Mouse (Mus musculus) liver, adult 2 months (tissue): Measurements from ENCODE around the gene Fnbp1. TPM values are rescaled to one million over a fixed set of nuclear protein-coding genes. Genes with fewer than 3 reads are reported as not detected.

Experiments
- DNase-seq: peaks from one replicate; pipeline ENCODE4 v3.0.0-alpha.2; 2011; ENCODE audit warnings: low read depth, low spot score; ENCODE audit errors: extremely low read depth
- H3K27ac ChIP-seq: fragments of 200-500 bp; replicated peaks from 2 replicates; pipeline ENCODE4 v1.5.1; 2012; ENCODE audit warnings: low read depth, mild to moderate bottlenecking, control low read depth, inconsistent platforms, low read length; ENCODE audit not compliant: insufficient read depth
- H3K27me3 ChIP-seq: fragments of 200-500 bp; 2 replicates; pipeline ENCODE4 v1.6.1; 2012; ENCODE audit warnings: mild to moderate bottlenecking, moderate library complexity, low read length, inconsistent platforms; ENCODE audit not compliant: control insufficient read depth, insufficient read depth
- H3K36me3 ChIP-seq: fragments of 200-500 bp; 2 replicates; pipeline ENCODE4 v1.6.1; 2012; ENCODE audit warnings: low read length, inconsistent platforms; ENCODE audit not compliant: control insufficient read depth, insufficient read depth
- H3K4me1 ChIP-seq: fragments of 200-500 bp; 2 replicates; pipeline ENCODE4 v1.6.1; 2011; ENCODE audit warnings: low read length; ENCODE audit not compliant: control insufficient read depth, insufficient read depth
- H3K4me3 ChIP-seq: fragments of 200-500 bp; 2 replicates; pipeline ENCODE4 v1.5.1; 2011; ENCODE audit warnings: low read depth, mild to moderate bottlenecking, control low read depth, low read length, moderate library complexity; ENCODE audit not compliant: insufficient read depth
- H3K79me2 ChIP-seq: fragments of 200-500 bp; 2 replicates; pipeline ENCODE4 v1.6.1; 2012; ENCODE audit warnings: inconsistent platforms, mild to moderate bottlenecking, low read length, moderate library complexity; ENCODE audit not compliant: control insufficient read depth, insufficient read depth
- H3K9ac ChIP-seq: fragments of 200-500 bp; 2 replicates; pipeline ENCODE4 v1.6.1; 2012; ENCODE audit warnings: low read depth, mild to moderate bottlenecking, control low read depth, inconsistent platforms, low read length
- CTCF ChIP-seq: fragments of 200-500 bp; IDR thresholded peaks from 2 replicates; pipeline ENCODE4 v1.5.1; 2011; ENCODE audit warnings: low read depth, low read length, control low read depth
- POLR2A ChIP-seq: fragments of 200-500 bp; IDR thresholded peaks from 2 replicates; pipeline ENCODE4 v1.6.1; 2011; ENCODE audit warnings: low read length, control low read depth; ENCODE audit not compliant: insufficient read depth; ENCODE audit errors: extremely low read depth
- WGBS: fragments of 180-500 bp; shearing (Covaris S2); methylation state at CpG from one replicate; pipeline ENCODE4 v1.1.7; 2018; 5-methylcytosine and 5-hydroxymethylcytosine counted together
- polyA plus RNA-seq: library from polyadenylated mRNA; depleted of rRNA; stranded (reverse); fragments of >200 nt; gene quantifications from 2 replicates; pipeline ENCODE4 v1.2.3, GENCODE M21; 2012
- total RNA-seq: library from RNA; depleted of rRNA; stranded (reverse); fragments of >200 nt; gene quantifications from 2 replicates; pipeline ENCODE4 v1.2.3, GENCODE M21; 2014

The Fnbp1 gene
- total and polyA plus RNA-seq, 2 experiments, result 5.2 to 8.6 TPM

- no peaks in the 10 kb centered on the region for H3K36me3 ChIP-seq
- WGBS, result 90% methylated on average over 2 of the region's 2 CpGs
- H3K27me3 ChIP-seq, result no peaks in the 10 kb centered on the region
- no peaks in the 10 kb centered on the region for H3K79me2 ChIP-seq
- H3K27ac ChIP-seq, result no peak overlapping the region
- TF ChIP-seq POLR2A (no peak), CTCF (no peak)
- no peak overlapping the region for H3K9ac ChIP-seq
- DNase-seq, result no peak
- no peak overlapping the region for H3K4me3 ChIP-seq
- H3K4me1 ChIP-seq, result no peaks in the 10 kb centered on the region
Measured at GRCm38 (mm10) chr2:31005453-31005852, 136.4 kb downstream of the Fnbp1 start.

DNA sequence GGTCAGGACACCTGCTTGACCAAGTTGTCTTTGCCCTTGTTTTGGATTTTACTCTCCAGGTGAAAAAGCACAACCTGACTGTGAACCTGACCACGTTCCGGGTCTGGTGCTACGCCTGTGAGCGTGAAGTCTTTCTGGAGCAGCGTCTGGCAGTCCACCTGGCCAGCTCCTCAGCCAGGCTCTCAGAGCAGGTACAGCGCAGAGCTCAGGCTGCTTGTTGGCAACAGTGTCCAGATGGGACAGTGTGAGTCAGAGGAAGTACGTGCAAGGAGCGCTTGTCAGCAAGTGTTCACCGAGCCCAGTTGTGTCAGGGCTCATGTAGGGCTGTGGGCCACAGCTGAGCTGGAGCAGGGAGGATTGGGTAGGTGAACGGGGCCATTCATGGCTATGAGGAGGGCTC lies 139.0 kb downstream of the Fnbp1 start:
- Histone ChIP-seq H3K27ac (no peak overlapping the region), H3K4me1 (no peaks in the 10 kb centered on the region), H3K79me2 (no peaks in the 10 kb centered on the region), H3K36me3 (no peaks in the 10 kb centered on the region), H3K4me3 (no peak overlapping the region), H3K27me3 (no peaks in the 10 kb centered on the region), H3K9ac (no peak overlapping the region)
- 98% methylated on average over 10 of the region's 10 CpGs for WGBS
- no peak for TF ChIP-seq POLR2A
- TF ChIP-seq CTCF, result no peak
- no peak for DNase-seq

DNA sequence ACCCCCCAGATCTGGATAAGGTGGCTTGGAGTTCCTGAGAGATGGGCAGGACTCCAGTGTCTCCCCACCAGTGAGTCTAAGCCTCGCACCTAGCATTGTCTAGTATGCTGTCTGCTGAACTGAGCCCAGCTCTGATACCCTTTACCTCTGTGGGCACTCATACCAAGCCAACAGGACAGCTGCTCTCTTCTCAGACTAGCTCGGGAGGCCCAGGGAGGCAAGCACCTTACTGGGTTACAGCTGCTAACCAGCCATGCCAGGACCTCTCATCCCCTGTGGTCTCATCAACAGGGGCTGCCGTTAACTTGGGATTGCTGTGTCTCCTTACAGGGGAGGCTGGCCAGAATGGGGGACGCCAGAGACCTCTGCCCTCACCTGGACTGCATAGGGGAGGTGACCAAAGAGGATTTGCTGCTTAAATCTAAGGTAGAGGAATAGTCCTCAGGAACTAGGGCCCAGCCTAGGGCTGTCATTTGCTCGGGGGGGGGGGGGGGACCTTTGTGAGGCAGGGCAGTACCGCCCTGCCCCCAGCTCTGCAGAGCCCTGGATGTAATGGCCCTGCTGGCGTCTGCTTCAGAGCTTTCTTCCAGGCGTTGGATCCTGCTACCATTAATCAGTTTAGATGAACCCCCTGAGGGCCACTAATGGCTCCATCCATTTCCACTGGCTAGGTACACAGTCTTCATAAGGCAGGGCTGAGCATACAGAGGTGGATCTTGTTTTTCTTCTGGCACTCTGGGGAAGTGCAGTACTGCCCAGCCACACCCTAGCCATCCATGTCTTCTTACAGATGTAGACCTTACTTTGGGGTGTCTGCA lies 143.2 kb downstream of the Fnbp1 start:
- TF ChIP-seq POLR2A, result no peak
- no peak overlapping the region for H3K4me3 ChIP-seq
- H3K4me1 ChIP-seq, result no peaks in the 10 kb centered on the region
- no peaks in the 10 kb centered on the region for H3K79me2 ChIP-seq
- no peaks in the 10 kb centered on the region for H3K27me3 ChIP-seq
- no peak for DNase-seq
- 85% methylated on average over 8 of the region's 8 CpGs for WGBS
- H3K9ac ChIP-seq, result no peak overlapping the region
- H3K27ac ChIP-seq, result no peak overlapping the region
- H3K36me3 ChIP-seq, result no peaks in the 10 kb centered on the region

- Histone ChIP-seq H3K27ac (no peak overlapping the region), H3K4me3 (no peak overlapping the region)
Measured at GRCm38 (mm10) chr2:30995432-30995996, 146.3 kb downstream of the Fnbp1 start.

GRCm38 (mm10) chr2:30994853-30995252 lies 147.0 kb downstream of the Fnbp1 start:
- TF ChIP-seq CTCF (no peak), POLR2A (no peak)
- Histone ChIP-seq H3K27me3 (no peaks in the 10 kb centered on the region), H3K9ac (no peak overlapping the region), H3K4me3 (no peak overlapping the region), H3K27ac (no peak overlapping the region), H3K4me1 (no peaks in the 10 kb centered on the region), H3K79me2 (no peaks in the 10 kb centered on the region), H3K36me3 (no peaks in the 10 kb centered on the region)
- WGBS, result 93% methylated on average over 4 of the region's 4 CpGs
- no peak for DNase-seq

More at GRCm38 (mm10) chr2:30995432-30995996, 146.3 kb downstream of the Fnbp1 start:
- H3K36me3 ChIP-seq, result no peaks in the 10 kb centered on the region
- no peaks in the 10 kb centered on the region for H3K27me3 ChIP-seq
- H3K9ac ChIP-seq, result no peak overlapping the region
- peak; percentile 67 for DNase-seq
- H3K79me2 ChIP-seq, result no peaks in the 10 kb centered on the region
- WGBS, result 68% methylated on average over 11 of the region's 11 CpGs
- TF ChIP-seq CTCF (no peak), POLR2A (no peak)
- H3K4me1 ChIP-seq, result no peaks in the 10 kb centered on the region

DNA sequence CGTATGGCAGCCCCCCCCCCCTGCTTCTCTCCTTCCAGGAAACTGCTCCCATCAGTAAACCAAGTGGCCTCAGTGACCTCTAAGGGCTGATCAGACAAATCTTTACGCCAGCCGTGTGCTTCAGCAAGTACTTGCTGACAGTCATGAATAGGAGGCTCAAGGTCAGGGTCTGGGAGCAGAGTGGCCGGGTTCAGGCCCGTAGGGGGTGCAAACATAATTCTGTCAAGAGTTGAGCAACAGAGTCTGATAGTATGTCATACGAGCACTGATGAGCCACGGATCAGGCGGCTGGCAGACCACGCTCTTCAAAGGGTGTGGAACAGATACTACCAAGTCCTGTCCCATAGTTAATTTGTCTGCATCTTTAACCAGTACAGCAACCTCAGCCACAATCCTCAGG lies 151.6 kb downstream of the Fnbp1 start:
- 81% methylated on average over 9 of the region's 9 CpGs for WGBS
- Histone ChIP-seq H3K36me3 (no peaks in the 10 kb centered on the region), H3K27me3 (no peaks in the 10 kb centered on the region), H3K27ac (no peak overlapping the region), H3K4me3 (no peak overlapping the region), H3K9ac (no peak overlapping the region), H3K79me2 (no peaks in the 10 kb centered on the region), H3K4me1 (no peaks in the 10 kb centered on the region)
- TF ChIP-seq CTCF (no peak), POLR2A (no peak)
- no peak for DNase-seq
